9 mouse cellular contexts compared by ENCODE assay signal in the genomic region with DNA sequence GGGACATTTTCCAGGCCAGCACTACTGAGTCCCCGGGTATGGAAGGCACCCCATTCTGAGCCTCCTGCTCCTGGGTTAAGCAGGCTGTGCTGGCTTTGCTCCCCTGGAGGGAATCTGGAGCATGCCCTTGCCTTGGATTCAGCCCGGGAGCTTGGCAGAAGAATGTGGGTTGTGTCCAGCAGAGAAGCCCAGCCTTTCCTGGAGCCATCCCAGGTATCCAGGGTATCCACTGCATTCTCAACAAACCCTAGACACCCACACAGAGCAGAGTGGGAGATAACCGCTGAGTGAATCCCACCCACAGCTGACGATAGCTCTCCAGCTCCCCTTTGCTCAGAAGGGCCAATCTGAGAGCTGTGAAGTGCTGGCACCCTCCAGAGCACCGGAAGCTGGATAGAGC. TPM values are rescaled to one million over a fixed set of nuclear protein-coding genes. Genes with fewer than 3 reads are reported as not detected.
A peak's percentile ranks its signal among the peaks of the same experiment; 100 is the strongest.
DNase-seq lines count a peak whose midpoint lies in the region; ATAC-seq and TF ChIP-seq lines count a peak whose summit lies in the region.
"Had no signal": no experiment of that assay in that cellular context is flagged by ENCODE, and none has a peak within 500 bp of the region (broad histone marks: within the 10 kb centered on the region; RNA-seq: fewer than 3 reads in every experiment).

No protein-coding gene starts in this region.

- 62% methylated on average over 5 of the region's 5 CpGs for WGBS in intestine, embryonic 14.5 days
- WGBS in intestine, postnatal 0 days = 59% methylated on average over 5 of the region's 5 CpGs
- WGBS in hindbrain, embryonic 14.5 days = 60% methylated on average over 5 of the region's 5 CpGs

- H3K27ac ChIP-seq in intestine, embryonic 14.5 days (ENCODE audit: low read depth) = no peak overlapping the region
- H3K27ac ChIP-seq in intestine, postnatal 0 days (ENCODE audit: low read depth, low read length) = no peak overlapping the region
- no peak overlapping the region for H3K27ac ChIP-seq in hindbrain, embryonic 14.5 days
- H3K27ac ChIP-seq: limb, embryonic 12.5 days had no signal

- no peaks in the 10 kb centered on the region for H3K36me3 ChIP-seq in intestine, embryonic 14.5 days (ENCODE audit: control insufficient read depth, insufficient read depth, low read length)
- no peaks in the 10 kb centered on the region for H3K36me3 ChIP-seq in intestine, postnatal 0 days (ENCODE audit: control insufficient read depth, insufficient read depth)
- H3K36me3 ChIP-seq in hindbrain, embryonic 14.5 days (replicated peaks; ENCODE audit: control insufficient read depth, insufficient read depth) = no peaks in the 10 kb centered on the region
- H3K36me3 ChIP-seq: limb, embryonic 12.5 days had no signal

- peaks cover 11% of the 10 kb centered on the region for H3K4me1 ChIP-seq in intestine, embryonic 14.5 days (replicated peaks; ENCODE audit: control insufficient read depth, insufficient read depth, low read length)
- H3K4me1 ChIP-seq in intestine, postnatal 0 days (replicated peaks; ENCODE audit: control insufficient read depth, insufficient read depth, low read length) = no peaks in the 10 kb centered on the region
- H3K4me1 ChIP-seq in hindbrain, embryonic 14.5 days (replicated peaks; ENCODE audit: control insufficient read depth, insufficient read depth, low read length) = no peaks in the 10 kb centered on the region

- no peaks in the 10 kb centered on the region for H3K9me3 ChIP-seq in intestine, embryonic 14.5 days (ENCODE audit: control insufficient read depth, low read length)
- H3K9me3 ChIP-seq in intestine, postnatal 0 days (ENCODE audit: control insufficient read depth) = no peaks in the 10 kb centered on the region
- H3K9me3 ChIP-seq in hindbrain, embryonic 14.5 days (ENCODE audit: control insufficient read depth, low read length) = no peaks in the 10 kb centered on the region
- H3K9me3 ChIP-seq: limb, embryonic 12.5 days had no signal

- H3K27me3 ChIP-seq in intestine, embryonic 14.5 days (replicated peaks; ENCODE audit: control insufficient read depth, insufficient read depth, low read length) = no peaks in the 10 kb centered on the region
- no peaks in the 10 kb centered on the region for H3K27me3 ChIP-seq in intestine, postnatal 0 days (replicated peaks; ENCODE audit: control insufficient read depth, insufficient read depth, low read length)
- H3K27me3 ChIP-seq in hindbrain, embryonic 14.5 days (ENCODE audit: control insufficient read depth, insufficient read depth, low read length) = no peaks in the 10 kb centered on the region
- H3K27me3 ChIP-seq: limb, embryonic 12.5 days had no signal

- H3K4me2 ChIP-seq in intestine, embryonic 14.5 days (ENCODE audit: low read length) = no peak overlapping the region
- no peak overlapping the region for H3K4me2 ChIP-seq in intestine, postnatal 0 days (replicated peaks; ENCODE audit: low read depth)
- no peak overlapping the region for H3K4me2 ChIP-seq in hindbrain, embryonic 14.5 days (replicated peaks)
- H3K4me2 ChIP-seq: limb, embryonic 12.5 days had no signal

- no peak for TF ChIP-seq CTCF in intestine, postnatal 0 days (IDR thresholded peaks at IDR 0.05; ENCODE audit: low read depth)

- no peak overlapping the region for H3K9ac ChIP-seq in intestine, embryonic 14.5 days (ENCODE audit: low read length)
- no peak overlapping the region for H3K9ac ChIP-seq in intestine, postnatal 0 days (ENCODE audit: low read depth, low read length)
- no peak overlapping the region for H3K9ac ChIP-seq in hindbrain, embryonic 14.5 days
- H3K9ac ChIP-seq: limb, embryonic 12.5 days had no signal

- 0 out of 2 replicates have a peak, but pooled peaks have one; percentile 44 for ATAC-seq in intestine, embryonic 14.5 days (replicated peaks; ENCODE audit: low FRiP score, low TSS enrichment, low read depth)
- ATAC-seq in intestine, postnatal 0 days = no peak
- ATAC-seq in activated CD4-positive, CD25-positive, alpha-beta regulatory T cell, adult 4 months = no peak
- ATAC-seq in hindbrain, embryonic 14.5 days (ENCODE audit: low FRiP score) = no peak

- no peak for DNase-seq in intestine, embryonic 14.5 days (ENCODE audit: low spot score)
- peak; percentile 56 for DNase-seq in adrenal gland, postnatal 25 days
- peak; percentile 59 for DNase-seq in heart, adult 8-10 months (ENCODE audit: low spot score)
- DNase-seq in lung, adult 18-20 months = peak; percentile 71 to 82
- no peak for DNase-seq in urinary bladder, postnatal 25 days (ENCODE audit: low spot score)
- no peak for DNase-seq in hindbrain, embryonic 14.5 days (ENCODE audit: low spot score)

- no peak overlapping the region for H3K4me3 ChIP-seq in intestine, embryonic 14.5 days (ENCODE audit: low read depth, low read length)
- no peak overlapping the region for H3K4me3 ChIP-seq in intestine, postnatal 0 days (ENCODE audit: low read depth, low read length)
- H3K4me3 ChIP-seq in hindbrain, embryonic 14.5 days (replicated peaks; ENCODE audit: low read length) = no peak overlapping the region
- H3K4me3 ChIP-seq: limb, embryonic 12.5 days had no signal

RNA-seq across cellular contexts. Expression of gene Nenf, which starts 21.5 kb away (rescaled TPM):
- 126 and 128 TPM in 2 replicates for polyA plus RNA-seq in intestine, embryonic 14.5 days (2014; fragmentation: Nextera tagmentation; extraction: Ambion mirVana)
- 171 and 174 TPM in 2 replicates for polyA plus RNA-seq in intestine, postnatal 0 days (2015; fragmentation: Nextera tagmentation; extraction: Ambion mirVana)
- 104 and 112 TPM in 2 replicates for total RNA-seq in adrenal gland, postnatal 25 days (2021)
- total RNA-seq in heart, adult 8-10 months (2022) = 100 to 1,000 TPM in 3 of 4 experiments, 10 to 100 TPM in 1; 90.1 to 115 (median 111) TPM
- under 1 TPM; 0.75 to 0.93 TPM for polyA plus RNA-seq in activated CD4-positive, CD25-positive, alpha-beta regulatory T cell, adult 4 months (2017; shearing (Covaris generic))
- polyA plus RNA-seq in hindbrain, embryonic 14.5 days (2014; fragmentation: Nextera tagmentation; extraction: Ambion mirVana) = 161 and 166 TPM in 2 replicates

RNA-seq across cellular contexts. Expression of gene Tmem206, which starts 29.3 kb away (rescaled TPM):
- polyA plus RNA-seq in intestine, embryonic 14.5 days (2014; fragmentation: Nextera tagmentation; extraction: Ambion mirVana) = 21.0 and 21.9 TPM in 2 replicates
- 14.6 and 15.4 TPM in 2 replicates for polyA plus RNA-seq in intestine, postnatal 0 days (2015; fragmentation: Nextera tagmentation; extraction: Ambion mirVana)
- 7.4 and 7.7 TPM in 2 replicates for total RNA-seq in adrenal gland, postnatal 25 days (2021)
- 1 to 10 TPM; 2.6 to 4.2 (median 3.0) TPM for total RNA-seq in heart, adult 8-10 months (2022)
- polyA plus RNA-seq in activated CD4-positive, CD25-positive, alpha-beta regulatory T cell, adult 4 months (2017; shearing (Covaris generic)) = 10 to 100 TPM; 15.1 to 18.1 TPM
- 35.9 and 38.0 TPM in 2 replicates for polyA plus RNA-seq in hindbrain, embryonic 14.5 days (2014; fragmentation: Nextera tagmentation; extraction: Ambion mirVana)

Comparison
In these comparisons a context has a peak if more than half of its experiments do, and no peak if none do; other contexts are left out.
1. DNase-seq: peak in adrenal gland, postnatal 25 days (single experiment), heart, adult 8-10 months (single experiment) and lung, adult 18-20 months (2 of 2); none in intestine, embryonic 14.5 days (single experiment), urinary bladder, postnatal 25 days (single experiment) and hindbrain, embryonic 14.5 days (single experiment).
2. RNA of gene Nenf, which starts 21.5 kb away (polyA plus RNA-seq): 171 to 174 TPM in intestine, postnatal 0 days, 161 to 166 TPM in hindbrain, embryonic 14.5 days and 126 to 128 TPM in intestine, embryonic 14.5 days; 0.75 to 0.93 TPM in activated CD4-positive, CD25-positive, alpha-beta regulatory T cell, adult 4 months; every median in the first group is over 10 times any median in the second.